Mouse (Mus musculus) stomach, postnatal 0 days (tissue): Measurements from ENCODE around the gene Mgrn1. TPM values are rescaled to one million over a fixed set of nuclear protein-coding genes. Genes with fewer than 3 reads are reported as not detected.

Source experiments
- ATAC-seq: fragments of 200-750 bp; cut with Nextera tagmentation; 2 replicates; pipeline ENCODE4 v1.8.0; 2017; ENCODE audit not compliant: low FRiP score, low TSS enrichment
- DNase-seq: peaks from one replicate; pipeline ENCODE4 v3.0.0-alpha.2; 2016; ENCODE audit warnings: low spot score
- H3K27ac ChIP-seq: fragments of 300-500 bp; sonication (generic); replicated peaks from 2 replicates; pipeline ENCODE4 v1.5.1; 2014; ENCODE audit warnings: mild to moderate bottlenecking, control low read depth
- H3K27me3 ChIP-seq: fragments of 300-500 bp; sonication (generic); 2 replicates; pipeline ENCODE4 v1.6.1; 2014; ENCODE audit warnings: low read length; ENCODE audit not compliant: control insufficient read depth, insufficient read depth
- H3K36me3 ChIP-seq: fragments of 300-500 bp; sonication (generic); 2 replicates; pipeline ENCODE4 v1.6.1; 2014; ENCODE audit warnings: low read length, mixed read lengths; ENCODE audit not compliant: control insufficient read depth, insufficient read depth
- H3K4me1 ChIP-seq: fragments of 300-500 bp; sonication (generic); replicated peaks from 2 replicates; pipeline ENCODE4 v1.6.1; 2014; ENCODE audit warnings: antibody characterized with exemption; ENCODE audit not compliant: control insufficient read depth, insufficient read depth
- H3K4me2 ChIP-seq: fragments of 300-500 bp; sonication (generic); replicated peaks from 2 replicates; pipeline ENCODE4 v1.6.1; 2014; ENCODE audit warnings: low read depth, mild to moderate bottlenecking, control low read depth, moderate library complexity
- H3K4me3 ChIP-seq: fragments of 300-500 bp; sonication (generic); 2 replicates; pipeline ENCODE4 v1.5.1; 2014; ENCODE audit warnings: low read depth, low read length, control low read depth
- H3K9ac ChIP-seq: fragments of 300-500 bp; sonication (generic); 2 replicates; pipeline ENCODE4 v1.6.1; 2014; ENCODE audit warnings: mild to moderate bottlenecking, low read length, control low read depth, mixed read lengths
- H3K9me3 ChIP-seq: fragments of 300-500 bp; sonication (generic); 2 replicates; pipeline ENCODE4 v1.6.1; 2016; ENCODE audit warnings: low read length; ENCODE audit not compliant: control insufficient read depth
- CTCF ChIP-seq: IDR thresholded peaks from 2 replicates; pipeline ENCODE4 v1.5.1; 2016; ENCODE audit warnings: antibody characterized with exemption, low read depth, mild to moderate bottlenecking, moderate library complexity
- EP300 ChIP-seq: optimal IDR thresholded peaks from 2 replicates; pipeline ENCODE3; 2016; ENCODE audit warnings: antibody characterized with exemption
- WGBS: fragments of 180-500 bp; shearing (Covaris S2); extraction: QIAGEN DNeasy Blood & Tissue Kit; methylation state at CpG from one replicate; pipeline ENCODE4 v1.1.7; 2014; 5-methylcytosine and 5-hydroxymethylcytosine counted together
- polyA plus RNA-seq: library from polyadenylated mRNA; unstranded; fragments of >200 nt; fragmentation: Nextera tagmentation; extraction: Ambion mirVana; gene quantifications from 2 replicates; pipeline ENCODE4 v1.2.1, GENCODE M21; 2015

Gene Mgrn1
- 43.0 and 44.0 TPM in 2 replicates for polyA plus RNA-seq

DNA sequence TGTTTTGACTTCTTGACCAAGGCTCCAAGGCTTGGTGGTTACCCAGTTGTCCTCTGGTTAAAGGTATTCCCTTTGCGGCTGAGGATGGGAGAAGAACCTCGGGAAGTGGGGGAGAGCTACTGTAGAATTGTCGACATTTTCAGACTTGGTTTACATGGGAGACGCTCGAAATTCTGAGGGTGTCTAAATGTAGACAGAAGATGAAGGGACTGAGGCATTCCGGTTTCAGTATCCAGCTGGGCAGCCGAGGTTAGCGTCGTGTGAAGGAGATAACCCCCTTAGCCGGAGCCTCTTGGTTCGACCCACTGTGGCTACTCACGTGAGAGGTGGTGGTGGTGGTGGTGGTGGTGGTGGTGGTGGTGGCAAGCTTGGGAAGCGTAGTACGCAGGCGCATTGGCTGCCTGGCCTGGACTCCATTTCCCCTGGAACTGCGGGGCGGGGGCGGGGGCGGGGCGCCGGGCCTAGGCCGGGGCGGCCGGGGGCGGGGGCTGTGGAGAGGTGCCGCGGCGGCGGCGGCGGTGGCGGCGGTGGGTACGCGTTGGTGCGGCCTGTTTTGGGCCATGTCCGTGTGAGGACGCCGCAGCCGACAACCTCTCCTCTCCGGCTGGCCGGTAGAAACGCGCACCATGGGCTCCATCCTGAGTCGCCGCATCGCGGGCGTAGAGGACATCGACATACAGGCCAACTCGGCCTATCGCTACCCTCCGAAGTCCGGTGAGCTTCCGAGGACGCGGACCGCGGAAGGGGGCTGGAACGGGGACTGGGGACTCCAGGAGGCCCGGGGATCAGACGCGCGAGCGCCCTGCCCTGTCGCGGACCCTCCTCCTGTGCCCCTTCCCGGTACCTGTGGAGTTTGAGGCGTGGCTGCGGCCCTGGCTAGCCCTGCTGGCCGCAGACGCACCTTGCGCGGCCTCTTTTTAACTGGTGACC is at the start of gene Mgrn1:
Mgrn1 (plus strand) TSS at position 490 of the 930 bp plus-strand sequence.
- DNase-seq (peak; percentile 93), ATAC-seq (peak; percentile 87)
- Histone ChIP-seq H3K4me2 (peak within 1 kb of the TSS; percentile 87), H3K4me1 (peaks cover 3% of the 10 kb centered on the region), H3K36me3 (no peaks in the 10 kb centered on the region), H3K9ac (peak within 1 kb of the TSS; percentile 89), H3K4me3 (peak within 1 kb of the TSS; percentile 92), H3K27ac (peak within 1 kb of the TSS; percentile 93), H3K9me3 (no peaks in the 10 kb centered on the region), H3K27me3 (no peaks in the 10 kb centered on the region)
- under 1% methylated on average over 47 of the region's 74 CpGs for WGBS
- TF ChIP-seq CTCF (no peak), EP300 (peak; percentile 80)

GRCm38 (mm10) chr16:4837631-4838030 is 48.4 kb upstream of the Mgrn1 start:
- Histone ChIP-seq H3K27ac (no peak overlapping the region), H3K27me3 (no peaks in the 10 kb centered on the region), H3K36me3 (no peaks in the 10 kb centered on the region), H3K9me3 (no peaks in the 10 kb centered on the region), H3K9ac (no peak overlapping the region), H3K4me2 (no peak overlapping the region), H3K4me3 (no peak overlapping the region), H3K4me1 (no peaks in the 10 kb centered on the region)
- ATAC-seq, result no peak
- whole genome bisulfite sequencing, result 75% methylated on average over 3 of the region's 3 CpGs
- no peak for DNase-seq
- TF ChIP-seq CTCF (no peak), EP300 (no peak)

DNA sequence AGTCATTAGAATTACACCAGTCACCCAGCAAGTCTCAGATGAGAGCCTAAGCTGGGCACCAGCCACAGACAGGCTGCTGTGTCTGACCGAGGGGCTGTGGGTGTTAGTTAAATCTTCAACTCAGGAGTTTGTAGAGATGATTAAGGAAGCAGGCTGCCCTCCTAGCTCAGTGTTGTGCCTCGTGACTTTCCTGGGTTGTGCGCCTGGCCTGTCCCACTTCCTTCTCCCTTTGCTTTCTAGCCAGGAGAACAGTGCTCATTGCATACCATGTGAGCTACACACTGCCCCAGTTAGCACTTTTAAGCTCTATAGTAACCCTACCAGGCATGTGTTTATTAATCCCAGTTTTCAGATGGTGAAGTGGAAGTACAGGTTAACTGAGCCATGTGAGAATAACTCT is 46.5 kb upstream of the Mgrn1 start:
- no peak overlapping the region for H3K27ac ChIP-seq
- 81% methylated on average over 3 of the region's 3 CpGs for WGBS
- H3K4me2 ChIP-seq, result no peak overlapping the region
- TF ChIP-seq EP300 (no peak), CTCF (no peak)
- no peaks in the 10 kb centered on the region for H3K9me3 ChIP-seq
- ATAC-seq (no peak), DNase-seq (no peak)
- no peaks in the 10 kb centered on the region for H3K27me3 ChIP-seq
- no peak overlapping the region for H3K9ac ChIP-seq
- H3K36me3 ChIP-seq, result no peaks in the 10 kb centered on the region
- no peak overlapping the region for H3K4me3 ChIP-seq
- H3K4me1 ChIP-seq, result no peaks in the 10 kb centered on the region

DNA sequence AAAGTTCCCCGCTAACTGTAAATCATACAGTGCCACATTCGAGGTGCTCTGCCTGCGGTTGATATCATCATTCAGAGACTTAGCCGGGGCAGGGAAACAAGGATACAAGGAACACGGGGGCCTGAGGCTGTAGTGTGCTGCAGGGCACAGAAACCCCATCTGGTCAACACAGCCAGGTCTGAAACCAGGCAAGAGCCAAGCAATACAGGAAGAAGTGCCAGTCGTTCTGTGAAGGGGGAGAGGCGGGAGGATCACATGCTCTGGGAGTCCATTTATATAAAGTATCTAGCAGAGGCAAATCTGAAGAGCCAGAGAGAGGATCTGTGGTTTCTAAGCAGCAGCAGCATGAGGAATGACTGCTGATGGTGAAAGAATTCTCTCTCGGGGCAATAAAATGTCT is 45.8 kb upstream of the Mgrn1 start:
- Histone ChIP-seq H3K27ac (no peak overlapping the region), H3K36me3 (no peaks in the 10 kb centered on the region), H3K9ac (no peak overlapping the region), H3K4me3 (no peak overlapping the region), H3K27me3 (no peaks in the 10 kb centered on the region), H3K4me1 (no peaks in the 10 kb centered on the region), H3K4me2 (no peak overlapping the region), H3K9me3 (no peaks in the 10 kb centered on the region)
- ATAC-seq, result no peak
- WGBS, result 74% methylated on average over 8 of the region's 8 CpGs
- TF ChIP-seq EP300 (no peak), CTCF (no peak)
- no peak for DNase-seq

GRCm38 (mm10) chr16:4847041-4847440 is 39.0 kb upstream of the Mgrn1 start:
- DNase-seq, result no peak
- Histone ChIP-seq H3K4me1 (no peaks in the 10 kb centered on the region), H3K9me3 (no peaks in the 10 kb centered on the region), H3K27ac (no peak overlapping the region), H3K27me3 (no peaks in the 10 kb centered on the region), H3K4me2 (no peak overlapping the region), H3K4me3 (no peak overlapping the region), H3K9ac (no peak overlapping the region), H3K36me3 (no peaks in the 10 kb centered on the region)
- 75% methylated on average over 3 of the region's 3 CpGs for WGBS
- TF ChIP-seq EP300 (no peak), CTCF (no peak)
- ATAC-seq, result no peak

- no peak for ATAC-seq
- WGBS, result 87% methylated on average over 2 of the region's 2 CpGs
Observed at GRCm38 (mm10) chr16:4848090-4848489, 38.0 kb upstream of the Mgrn1 start.

More at GRCm38 (mm10) chr16:4848090-4848489, 38.0 kb upstream of the Mgrn1 start:
- Histone ChIP-seq H3K36me3 (no peaks in the 10 kb centered on the region), H3K4me2 (no peak overlapping the region), H3K9me3 (no peaks in the 10 kb centered on the region), H3K4me1 (no peaks in the 10 kb centered on the region), H3K4me3 (no peak overlapping the region), H3K9ac (no peak overlapping the region), H3K27me3 (no peaks in the 10 kb centered on the region), H3K27ac (no peak overlapping the region)
- TF ChIP-seq EP300, result no peak
- TF ChIP-seq CTCF, result no peak
- no peak for DNase-seq
